Mouse (Mus musculus): ENCODE measurements at regions not wholly inside any gene's neighbourhood (a gene's known extent, or its start where the extent isn't known, plus 50 kb on each side); places are given as distances from the start of the nearest gene placed in this dataset.

DNA sequence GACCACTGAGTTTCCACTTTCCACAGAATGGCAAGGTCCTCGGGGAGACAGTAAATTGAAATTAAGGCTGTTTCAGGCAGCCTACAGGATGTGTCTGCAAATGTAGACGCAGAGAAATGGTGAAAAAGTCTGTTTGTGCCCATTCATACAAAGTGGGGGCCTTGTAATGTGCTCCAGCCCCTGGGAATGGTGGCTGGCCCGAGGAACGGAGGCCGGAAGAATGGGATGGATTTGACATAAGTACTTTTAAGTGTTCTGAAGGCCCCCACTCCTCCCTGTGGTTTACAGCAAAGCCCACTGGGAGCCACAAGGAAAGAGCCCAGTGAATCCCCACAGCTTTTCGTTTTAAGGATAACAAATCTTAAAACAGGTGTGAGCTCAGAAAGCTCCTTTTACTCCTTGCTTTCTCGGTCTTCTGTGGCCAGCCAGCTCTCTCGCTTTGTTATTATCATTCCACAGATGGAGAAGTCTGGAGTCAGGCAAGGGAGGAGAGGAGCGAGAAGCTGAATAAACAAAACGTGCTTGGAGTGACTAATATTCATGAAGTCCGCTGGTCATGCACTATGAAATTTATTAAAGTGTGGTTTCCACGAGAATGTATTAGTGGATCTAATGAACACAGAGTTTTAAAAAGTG is 337.7 kb downstream of the Hlx start:
- Histone ChIP-seq H3K36me3 (ENCODE audit: control insufficient read depth, insufficient read depth, low read length, poor library complexity, severe bottlenecking) (no peaks in the 10 kb centered on the region), H3K27ac (ENCODE audit: insufficient read depth, low read depth, low read length, poor library complexity, severe bottlenecking) (no peak overlapping the region), H3K9me3 (ENCODE audit: control insufficient read depth, insufficient read depth, low read depth, low read length) (no peaks in the 10 kb centered on the region), H3K4me3 (ENCODE audit: insufficient read depth in 1 of 2, low read depth in 1 of 2, low read length in 2 of 2, poor library complexity in 1 of 2, severe bottlenecking in 1 of 2) (no peak overlapping the region), H3K9ac (ENCODE audit: insufficient read depth, low read depth, low read length, poor library complexity, severe bottlenecking) (no peak overlapping the region), H3K4me1 (ENCODE audit: control insufficient read depth in 2 of 2, insufficient read depth in 2 of 2, low read length in 2 of 2, poor library complexity in 1 of 2) (no peaks in the 10 kb centered on the region; a peak in 1 of 4 replicates)
- TF ChIP-seq HCFC1 (IDR thresholded peaks at IDR 0.05; ENCODE audit: borderline replicate concordance, insufficient read depth, low read length) = no peak
- no peak for TF ChIP-seq MAFK (IDR thresholded peaks at IDR 0.05; ENCODE audit: insufficient read depth, low read depth, low read length)
- no peak for TF ChIP-seq ZC3H11A (IDR thresholded peaks at IDR 0.05; ENCODE audit: borderline replicate concordance, low read depth, low read length)
- no peak for TF ChIP-seq CHD2 (IDR thresholded peaks at IDR 0.05; ENCODE audit: low read depth, low read length)
- no peak for TF ChIP-seq ZNF384 (IDR thresholded peaks at IDR 0.05; ENCODE audit: low read depth, low read length)
- DNase-seq (ENCODE audit: low read depth, low spot score) = no peak
- in situ Hi-C loops (cut with MboI; ENCODE audit: low sequenced_read_pairs in 2 of 2, unreplicated experiment in 2 of 2) = no loop called here

DNA sequence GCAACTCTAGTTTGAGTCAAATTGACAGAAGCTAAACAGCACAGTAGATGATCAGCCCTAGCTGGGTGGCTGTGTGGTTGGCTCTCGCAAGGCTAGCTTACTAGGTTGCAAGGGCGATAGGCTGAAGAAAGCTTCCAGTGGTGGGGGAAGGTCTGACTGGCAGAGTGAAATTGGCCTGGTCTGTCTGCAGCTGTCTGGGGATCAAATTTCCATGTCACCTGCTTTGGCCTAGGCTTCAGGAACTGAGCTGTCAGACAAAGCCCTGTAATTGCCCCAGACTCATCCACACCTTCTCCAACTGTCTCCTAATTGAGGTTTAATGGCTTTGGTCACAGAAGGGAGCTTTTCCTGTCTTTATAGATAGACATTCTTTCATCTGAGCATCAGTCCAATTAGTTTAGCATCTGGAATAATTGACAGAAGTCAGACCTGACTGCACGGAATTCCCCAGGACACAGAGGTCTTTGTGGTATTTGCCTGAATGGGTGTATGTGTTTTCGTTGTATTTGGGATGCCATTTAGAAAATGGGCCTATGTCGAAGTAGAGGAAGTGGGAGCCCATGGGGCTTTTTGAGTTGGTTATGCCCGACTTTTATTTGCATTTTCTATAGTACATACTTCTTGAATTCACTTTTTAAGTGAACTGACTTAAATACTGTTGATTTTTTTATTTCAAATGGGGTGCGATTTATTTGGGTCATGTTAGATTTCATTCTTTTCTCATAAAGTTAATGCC is 348.2 kb downstream of the Hlx start:
- no peak overlapping the region for H3K27ac ChIP-seq (ENCODE audit: insufficient read depth, low read depth, low read length, poor library complexity, severe bottlenecking)
- in situ Hi-C loops (cut with MboI; ENCODE audit: low sequenced_read_pairs in 2 of 2, unreplicated experiment in 2 of 2) = no loop called here
- no peaks in the 10 kb centered on the region for H3K9me3 ChIP-seq (ENCODE audit: control insufficient read depth, insufficient read depth, low read depth, low read length)
- H3K4me1 ChIP-seq (ENCODE audit: control insufficient read depth in 2 of 2, insufficient read depth in 2 of 2, low read length in 2 of 2, poor library complexity in 1 of 2) = no peaks in the 10 kb centered on the region
- TF ChIP-seq CHD2 (IDR thresholded peaks at IDR 0.05; ENCODE audit: low read depth, low read length) = no peak
- no peak for TF ChIP-seq ZC3H11A (IDR thresholded peaks at IDR 0.05; ENCODE audit: borderline replicate concordance, low read depth, low read length)
- no peak for TF ChIP-seq ZNF384 (IDR thresholded peaks at IDR 0.05; ENCODE audit: low read depth, low read length)
- no peak for TF ChIP-seq HCFC1 (IDR thresholded peaks at IDR 0.05; ENCODE audit: borderline replicate concordance, insufficient read depth, low read length)
- TF ChIP-seq MAFK (IDR thresholded peaks at IDR 0.05; ENCODE audit: insufficient read depth, low read depth, low read length) = no peak
- no peak overlapping the region for H3K9ac ChIP-seq (ENCODE audit: insufficient read depth, low read depth, low read length, poor library complexity, severe bottlenecking)
- H3K4me3 ChIP-seq (ENCODE audit: insufficient read depth in 1 of 2, low read depth in 1 of 2, low read length in 2 of 2, poor library complexity in 1 of 2, severe bottlenecking in 1 of 2) = no peak overlapping the region
- H3K36me3 ChIP-seq (ENCODE audit: control insufficient read depth, insufficient read depth, low read length, poor library complexity, severe bottlenecking) = no peaks in the 10 kb centered on the region
- DNase-seq (ENCODE audit: low read depth, low spot score) = no peak

DNA sequence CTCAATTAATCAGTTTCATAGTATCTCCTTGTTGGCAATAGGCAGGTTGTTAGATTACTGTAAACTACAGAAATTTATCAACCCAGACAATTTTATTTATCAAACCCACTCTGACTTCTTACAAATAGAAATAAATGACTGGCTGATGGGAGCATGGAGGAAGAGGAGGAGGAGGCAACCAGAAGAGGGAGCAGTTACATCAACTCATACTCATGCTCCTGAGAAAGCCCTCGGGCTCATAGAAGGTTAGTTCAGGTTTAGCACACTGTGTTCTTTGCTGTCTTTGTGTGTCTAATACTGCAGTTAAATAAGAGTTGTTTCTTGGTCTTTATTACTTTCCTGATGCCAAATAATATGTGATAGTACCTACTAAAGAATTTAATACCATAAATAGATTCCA is 344.6 kb upstream of the 1700056E22Rik start:
- no peak overlapping the region for H3K4me3 ChIP-seq (ENCODE audit: insufficient read depth in 1 of 2, low read depth in 1 of 2, low read length in 2 of 2, poor library complexity in 1 of 2, severe bottlenecking in 1 of 2)
- no peak overlapping the region for H3K27ac ChIP-seq (ENCODE audit: insufficient read depth, low read depth, low read length, poor library complexity, severe bottlenecking)
- TF ChIP-seq HCFC1 (IDR thresholded peaks at IDR 0.05; ENCODE audit: borderline replicate concordance, insufficient read depth, low read length) (no peak), CHD2 (IDR thresholded peaks at IDR 0.05; ENCODE audit: low read depth, low read length) (no peak), ZC3H11A (IDR thresholded peaks at IDR 0.05; ENCODE audit: borderline replicate concordance, low read depth, low read length) (no peak), ZNF384 (IDR thresholded peaks at IDR 0.05; ENCODE audit: low read depth, low read length) (no peak), MAFK (IDR thresholded peaks at IDR 0.05; ENCODE audit: insufficient read depth, low read depth, low read length) (no peak)
- no peaks in the 10 kb centered on the region for H3K4me1 ChIP-seq (ENCODE audit: control insufficient read depth in 2 of 2, insufficient read depth in 2 of 2, low read length in 2 of 2, poor library complexity in 1 of 2)
- no peak overlapping the region for H3K9ac ChIP-seq (ENCODE audit: insufficient read depth, low read depth, low read length, poor library complexity, severe bottlenecking)
- in situ Hi-C loops (cut with MboI; ENCODE audit: low sequenced_read_pairs in 2 of 2, unreplicated experiment in 2 of 2) = no loop called here
- no peak for DNase-seq (ENCODE audit: low read depth, low spot score)
- no peaks in the 10 kb centered on the region for H3K9me3 ChIP-seq (ENCODE audit: control insufficient read depth, insufficient read depth, low read depth, low read length)
- H3K36me3 ChIP-seq (ENCODE audit: control insufficient read depth, insufficient read depth, low read length, poor library complexity, severe bottlenecking) = no peaks in the 10 kb centered on the region

DNA sequence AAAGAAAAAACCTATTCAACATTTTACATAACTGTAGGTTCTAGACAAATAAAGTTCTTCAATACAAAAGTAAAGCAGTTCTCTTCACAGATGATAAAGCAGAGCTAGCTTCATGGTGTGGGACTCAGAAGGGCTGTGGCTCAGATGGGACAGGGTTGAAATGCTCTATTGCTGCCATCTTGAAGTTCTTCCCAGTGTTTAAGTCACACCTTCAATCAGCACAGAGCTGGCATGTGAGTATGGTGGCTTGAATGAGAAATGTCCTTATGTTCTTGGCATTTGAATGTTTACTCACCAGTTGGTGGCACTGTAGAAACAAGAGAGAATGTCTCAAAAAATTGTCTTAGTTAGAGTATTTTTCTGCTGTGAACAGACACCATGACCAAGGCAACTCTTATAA is 330.9 kb upstream of the 1700056E22Rik start:
- Histone ChIP-seq H3K9ac (ENCODE audit: insufficient read depth, low read depth, low read length, poor library complexity, severe bottlenecking) (no peak overlapping the region), H3K4me3 (ENCODE audit: insufficient read depth in 1 of 2, low read depth in 1 of 2, low read length in 2 of 2, poor library complexity in 1 of 2, severe bottlenecking in 1 of 2) (no peak overlapping the region), H3K4me1 (ENCODE audit: control insufficient read depth in 2 of 2, insufficient read depth in 2 of 2, low read length in 2 of 2, poor library complexity in 1 of 2) (no peaks in the 10 kb centered on the region), H3K27ac (ENCODE audit: insufficient read depth, low read depth, low read length, poor library complexity, severe bottlenecking) (no peak overlapping the region), H3K9me3 (ENCODE audit: control insufficient read depth, insufficient read depth, low read depth, low read length) (no peaks in the 10 kb centered on the region), H3K36me3 (ENCODE audit: control insufficient read depth, insufficient read depth, low read length, poor library complexity, severe bottlenecking) (no peaks in the 10 kb centered on the region)
- in situ Hi-C loops (cut with MboI; ENCODE audit: low sequenced_read_pairs in 2 of 2, unreplicated experiment in 2 of 2) = no loop called here
- no peak for DNase-seq (ENCODE audit: low read depth, low spot score)
- TF ChIP-seq MAFK (IDR thresholded peaks at IDR 0.05; ENCODE audit: insufficient read depth, low read depth, low read length) (no peak), ZNF384 (IDR thresholded peaks at IDR 0.05; ENCODE audit: low read depth, low read length) (no peak), ZC3H11A (IDR thresholded peaks at IDR 0.05; ENCODE audit: borderline replicate concordance, low read depth, low read length) (no peak), CHD2 (IDR thresholded peaks at IDR 0.05; ENCODE audit: low read depth, low read length) (no peak), HCFC1 (IDR thresholded peaks at IDR 0.05; ENCODE audit: borderline replicate concordance, insufficient read depth, low read length) (no peak)
